Mouse (Mus musculus) brain, embryonic 14.5 days (tissue): ENCODE data around the gene B3gnt2.

ENCODE experiments used
- CTCF ChIP-seq: fragments of 200-500 bp; IDR thresholded peaks from 2 replicates; pipeline ENCODE4 v1.5.1; 2012; ENCODE audit warnings: inconsistent platforms, mild to moderate bottlenecking, moderate library complexity, borderline replicate concordance; ENCODE audit not compliant: insufficient read depth, insufficient read length; ENCODE audit errors: extremely low read depth
- POLR2A ChIP-seq: fragments of 200-500 bp; IDR thresholded peaks from 2 replicates; pipeline ENCODE4 v1.6.1; 2012; ENCODE audit warnings: mild to moderate bottlenecking, inconsistent platforms, borderline replicate concordance; ENCODE audit not compliant: poor library complexity, insufficient read depth, insufficient read length, severe bottlenecking; ENCODE audit errors: extremely low read depth

DNA sequence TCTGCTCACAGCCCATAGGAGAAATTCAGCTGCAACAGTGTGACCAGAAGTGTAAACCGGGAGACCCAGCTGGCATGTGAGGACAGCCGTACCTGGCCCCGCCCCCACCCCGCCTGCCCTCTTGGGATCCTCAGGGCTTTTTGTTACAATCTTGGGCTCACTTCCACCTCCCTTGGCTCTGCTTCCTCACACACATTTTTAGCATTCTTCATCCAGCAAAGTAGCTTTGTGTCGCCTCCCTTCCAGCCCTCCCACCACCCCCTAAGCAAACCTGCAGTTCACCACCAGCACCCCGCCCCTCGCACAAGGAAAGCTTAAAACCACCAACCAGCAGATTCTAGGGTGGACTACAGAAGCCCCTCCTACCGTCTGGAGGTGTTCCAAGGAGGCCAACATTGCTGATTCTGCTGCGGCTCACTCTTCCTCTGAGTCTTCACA lies 60.8 kb downstream of the B3gnt2 start:
- TF ChIP-seq POLR2A (no peak), CTCF (no peak)
